Mouse (Mus musculus) urinary bladder, postnatal 10 days (tissue): ENCODE measurements around the gene Olfr406.

Experiments
- DNase-seq: peaks from one replicate; pipeline ENCODE4 v3.0.0; 2022; ENCODE audit warnings: low spot score

Gene Olfr406

DNA sequence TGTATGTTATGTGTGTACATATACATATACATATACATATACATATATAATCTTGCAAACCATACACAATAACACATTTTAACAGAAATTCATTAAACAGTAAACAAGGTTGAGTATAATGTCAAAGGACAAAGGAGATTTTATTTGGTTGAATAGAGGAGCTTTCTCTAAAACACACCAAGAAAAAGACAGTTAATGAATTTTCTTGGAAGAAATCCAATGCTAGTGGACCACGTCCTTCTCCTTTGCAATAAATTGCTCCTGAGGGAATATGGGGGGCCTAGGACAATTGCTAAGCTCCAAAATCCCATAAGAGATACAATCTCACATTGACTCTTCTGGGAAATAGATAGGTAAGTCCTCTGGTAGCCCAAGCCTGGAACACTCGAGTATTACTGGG lies at the start of gene Olfr406:
Gene Olfr406, plus strand, starts transcription at position 301 of the 400 bp plus-strand sequence.
- DNase-seq, result no peak

DNA sequence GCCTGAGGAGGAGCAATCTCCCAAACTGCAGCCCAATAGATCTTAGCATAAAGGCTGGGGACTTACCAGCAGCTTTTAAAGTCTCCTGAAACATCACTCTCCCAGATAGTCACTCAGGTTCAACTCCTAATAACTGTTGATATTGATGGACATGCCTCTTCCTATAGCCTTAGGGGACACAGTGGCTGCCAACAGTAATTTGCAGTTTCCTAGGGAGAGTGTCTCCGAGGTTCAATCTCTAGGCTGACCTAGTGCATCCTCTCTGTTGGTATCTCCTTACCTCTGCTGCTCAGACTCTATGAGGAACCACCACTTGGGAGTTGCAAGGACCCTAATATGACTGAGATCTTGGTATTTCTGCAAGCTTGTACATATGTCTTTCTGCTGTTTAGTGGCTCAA lies 48.3 kb upstream of the Olfr406 start, which contains the start of gene Olfr43:
Gene Olfr43, minus strand, starts transcription at position 101 of the 400 bp plus-strand sequence.
- DNase-seq, result no peak

DNA sequence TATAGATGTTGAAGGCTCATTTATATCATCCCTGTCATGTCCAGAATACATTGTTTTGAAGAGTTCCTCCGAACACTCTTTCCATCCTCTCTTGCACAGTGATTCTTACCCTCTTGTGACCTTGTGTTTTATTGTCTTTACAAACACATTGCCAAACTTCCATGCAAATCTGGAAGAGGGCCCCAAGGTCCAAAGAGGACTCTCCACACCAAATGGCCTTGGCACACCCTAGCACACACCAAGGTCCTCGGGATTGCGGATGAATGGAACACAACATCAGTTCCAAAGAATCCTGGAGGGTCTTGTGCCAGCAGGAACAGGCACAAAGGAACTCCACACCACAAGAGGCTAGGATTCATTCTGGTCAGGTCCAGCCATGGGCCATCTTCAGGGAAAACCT lies 18.4 kb upstream of the Olfr406 start:
- DNase-seq, result no peak

DNA sequence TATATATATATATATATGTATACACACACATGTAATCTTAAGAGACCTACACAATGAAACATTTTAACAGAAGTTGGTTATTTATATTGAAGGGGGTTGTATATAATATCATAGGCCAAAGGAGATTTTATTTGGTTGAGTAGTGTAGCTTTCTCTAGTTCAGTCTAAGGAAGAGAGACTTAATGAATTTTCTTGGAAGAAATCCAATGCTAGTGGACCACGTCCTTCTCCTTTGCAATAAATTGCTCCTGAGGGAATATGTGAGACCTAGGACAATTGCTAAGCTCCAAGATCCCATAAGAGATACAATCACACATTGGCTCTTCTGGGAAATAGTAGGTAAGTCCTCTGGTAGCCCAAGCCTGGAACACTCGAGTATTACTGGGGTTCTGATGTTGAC lies 23.8 kb downstream of the Olfr406 start, which contains the start of gene Olfr59:
Gene Olfr59, plus strand, starts transcription at position 301 of the 400 bp plus-strand sequence.
- DNase-seq, result no peak

DNA sequence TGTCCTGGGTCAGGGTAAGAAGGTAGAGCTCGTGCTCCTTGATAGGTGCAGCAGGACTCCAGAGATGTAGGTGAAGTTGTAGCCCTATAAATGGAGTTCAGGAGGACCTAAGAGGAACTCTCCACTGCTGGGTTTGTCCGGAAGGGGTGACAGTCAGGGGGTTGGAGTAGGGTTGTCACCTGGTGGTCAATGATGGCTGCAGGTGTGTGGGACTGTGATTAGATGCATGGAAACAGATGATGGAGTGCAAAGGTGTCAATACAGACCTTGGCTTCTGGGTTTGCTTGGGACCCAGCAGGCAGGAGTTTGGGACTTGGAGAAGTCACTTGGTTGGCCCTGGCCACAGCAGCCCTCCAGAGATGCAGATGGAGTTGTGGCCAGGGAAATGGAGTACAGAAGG lies 27.6 kb downstream of the Olfr406 start:
- no peak for DNase-seq
